Mouse (Mus musculus): ENCODE measurements around the gene Szrd1.

The Szrd1 gene

DNA sequence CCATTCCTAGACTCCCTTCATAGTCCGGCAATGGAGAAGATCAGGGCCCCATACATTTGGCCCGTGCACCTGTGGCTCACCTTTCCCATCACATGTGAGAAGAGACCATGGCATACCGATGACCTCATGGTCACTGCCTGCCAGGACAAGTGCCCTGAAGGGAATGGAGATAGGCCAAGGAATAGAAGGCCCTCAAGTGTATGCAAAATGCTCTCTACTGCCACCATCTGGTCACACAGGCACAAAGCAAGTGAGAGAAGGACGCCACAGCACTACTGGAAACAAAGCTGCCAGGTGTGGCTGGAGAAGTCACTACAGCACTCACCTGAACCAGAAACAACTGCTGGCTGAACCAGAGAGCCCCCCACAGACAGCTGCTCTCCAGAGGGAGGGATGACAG lies 69.8 kb downstream of the Szrd1 start:
- no peak for DNase-seq (ENCODE audit: extremely low read depth, low read depth)

DNA sequence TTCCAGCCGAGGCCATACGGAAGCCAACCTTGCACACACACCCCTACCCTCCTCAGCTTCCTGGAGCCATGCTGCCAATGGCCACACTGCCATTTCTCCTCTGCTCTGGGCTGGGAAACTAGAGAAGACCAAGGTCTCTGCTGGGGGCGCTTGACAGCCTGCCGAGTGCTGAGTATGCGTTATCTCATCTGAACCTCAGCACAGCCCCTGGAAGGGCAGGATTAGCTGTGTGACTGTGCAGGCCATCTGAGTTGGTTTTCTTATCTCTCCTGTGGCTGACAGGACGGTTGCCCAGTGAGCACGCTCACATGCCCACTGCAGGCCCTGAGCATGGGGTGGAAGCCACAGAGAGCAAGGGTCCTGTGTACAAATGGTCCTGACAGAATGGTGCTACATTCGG lies 70.9 kb downstream of the Szrd1 start:
- DNase-seq (ENCODE audit: extremely low read depth, low read depth) = no peak

DNA sequence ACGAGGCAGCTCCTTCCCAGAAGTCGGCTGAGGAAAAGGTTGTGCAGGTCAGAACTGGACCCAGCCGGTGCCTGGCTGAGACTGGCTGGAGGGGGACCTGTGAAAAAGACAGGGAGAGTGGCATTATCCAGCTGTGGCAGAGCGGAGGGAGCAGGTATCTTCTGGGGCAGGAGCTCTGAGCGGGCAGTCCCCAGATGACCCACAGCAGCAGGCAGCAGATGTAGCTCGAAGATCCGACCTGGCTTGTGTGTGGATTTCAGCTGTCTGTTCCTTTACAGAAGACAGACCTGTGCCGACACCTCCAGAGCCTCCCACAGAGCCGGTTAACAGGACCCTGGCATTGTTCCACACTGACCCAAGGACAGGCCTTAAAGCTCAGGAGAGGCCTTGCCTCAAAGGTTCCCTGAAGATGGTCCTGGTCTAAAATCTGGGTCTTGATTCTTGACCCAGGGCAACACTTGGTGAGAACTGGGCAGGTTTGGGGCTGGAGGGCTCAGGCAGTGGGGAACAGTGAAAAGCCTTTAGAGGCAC lies 72.0 kb downstream of the Szrd1 start:
- DNase-seq (ENCODE audit: extremely low read depth, low read depth) = no peak

DNA sequence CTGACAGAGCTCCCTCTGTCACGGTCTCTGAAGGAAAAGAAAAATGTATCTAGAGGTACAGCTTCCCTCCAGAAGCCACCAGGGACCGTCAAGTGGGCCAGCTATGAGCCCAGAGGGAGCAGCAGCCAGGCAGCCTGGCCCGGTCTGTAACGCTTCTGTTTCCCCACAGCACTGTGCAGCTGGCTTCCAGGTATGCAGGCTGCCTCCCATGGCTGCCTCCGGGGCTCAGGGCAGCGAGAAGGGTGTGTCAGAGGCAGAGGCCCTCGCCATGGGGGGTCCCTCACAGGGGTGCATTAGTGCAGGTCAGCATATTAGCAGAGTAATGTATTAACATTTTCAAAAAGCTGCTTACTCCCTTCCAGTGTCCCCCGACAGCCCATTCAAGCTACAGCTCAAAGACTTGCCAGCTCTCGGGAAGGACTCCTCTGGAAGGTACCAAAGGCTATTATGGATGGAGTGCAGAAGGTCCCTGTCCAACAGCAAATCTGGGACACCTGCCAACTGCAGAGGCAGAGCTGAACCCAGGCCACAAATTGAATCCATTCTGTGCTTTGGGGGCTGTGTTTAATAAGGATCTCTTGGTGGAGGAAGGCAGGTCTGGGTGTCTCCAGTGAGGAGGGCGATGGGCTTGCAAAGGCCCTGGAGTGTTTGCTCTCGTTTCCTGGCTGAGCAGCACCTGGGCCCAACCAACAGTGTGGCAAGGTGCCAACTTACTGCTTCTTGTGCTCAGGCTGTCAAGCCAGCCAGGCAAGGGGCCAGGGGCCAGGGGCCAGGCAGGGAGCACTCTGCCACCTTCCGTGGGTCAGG lies 72.7 kb downstream of the Szrd1 start:
- no peak for DNase-seq (ENCODE audit: extremely low read depth, low read depth)

DNA sequence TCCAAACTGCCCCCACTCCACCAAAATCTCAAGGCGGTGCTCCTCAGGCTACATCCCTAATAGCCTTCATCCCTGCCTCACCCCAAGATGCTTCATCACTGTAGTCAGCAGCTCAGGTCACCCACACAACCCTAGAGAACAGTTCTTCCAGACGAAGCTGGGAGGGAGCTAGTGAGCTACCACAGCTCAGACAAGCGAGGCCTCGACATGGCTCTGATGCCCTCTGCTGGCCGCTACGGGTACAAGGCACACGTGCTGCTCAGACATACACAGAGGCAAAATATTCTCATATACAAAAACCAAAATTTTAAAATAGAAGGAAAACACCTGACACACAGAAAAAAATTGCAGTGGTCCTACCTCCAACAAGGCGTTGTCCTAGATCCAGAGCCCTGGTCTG lies 74.5 kb downstream of the Szrd1 start:
- peak; percentile 79 for DNase-seq (ENCODE audit: extremely low read depth, low read depth)

DNA sequence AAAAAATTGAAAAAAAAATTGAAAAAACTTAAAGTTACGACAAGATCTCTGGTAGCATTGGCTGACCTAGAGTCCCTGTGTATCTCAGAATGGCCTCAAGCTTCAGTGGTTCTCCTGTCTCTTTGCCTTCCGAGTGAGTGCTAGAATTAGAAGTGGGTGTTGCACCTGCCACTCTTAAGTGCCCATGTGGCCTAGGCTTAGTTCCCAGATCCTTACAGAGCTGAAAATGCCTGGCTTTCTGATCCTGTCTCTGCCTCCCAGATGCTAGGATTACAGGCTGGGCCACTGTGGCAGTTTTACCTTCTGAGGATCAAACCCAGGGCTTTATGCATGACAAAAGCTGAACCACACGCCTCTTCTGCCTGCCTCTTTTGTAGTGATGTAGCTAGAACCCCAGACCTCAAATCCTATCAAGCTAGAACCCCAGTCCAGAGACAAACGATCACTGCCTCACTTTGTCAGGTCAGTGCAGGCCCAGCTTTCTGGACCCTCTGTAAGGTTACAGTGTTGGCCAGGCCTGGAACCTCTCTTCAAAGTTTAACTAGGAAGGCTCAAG lies 75.4 kb downstream of the Szrd1 start:
- no peak for DNase-seq (ENCODE audit: extremely low read depth, low read depth)

All from MEL-GATA-1-ER (cell line).